Mouse (Mus musculus) ovary, adult 18-20 months (tissue): ENCODE measurements around the gene Phldb1.
"Not testable (repeated sequence)": the region's sequence is repeated elsewhere in the genome, so short reads cannot be mapped to it uniquely, and the experiment has no call there.

Source experiments
- DNase-seq: peaks from one replicate; pipeline ENCODE4 v3.0.0; 2022; ENCODE audit warnings: low spot score, mixed read lengths

The Phldb1 gene

GRCm38 (mm10) chr9:44652027-44652426 lies 83.0 kb downstream of the Phldb1 start:
- DNase-seq: no peak

GRCm38 (mm10) chr9:44648881-44649281 lies 86.1 kb downstream of the Phldb1 start:
- no peak for DNase-seq

- no peak for DNase-seq
These were observed 87.3 kb downstream of the Phldb1 start for GRCm38 (mm10) chr9:44647656-44648055.

- DNase-seq: no peak
These were observed 88.0 kb downstream of the Phldb1 start for GRCm38 (mm10) chr9:44647026-44647425.

- DNase-seq: no peak
These were observed 88.6 kb downstream of the Phldb1 start for GRCm38 (mm10) chr9:44646366-44646765.

GRCm38 (mm10) chr9:44645924-44646323 lies 89.1 kb downstream of the Phldb1 start:
- no peak for DNase-seq

- DNase-seq: no peak
These were observed 89.5 kb downstream of the Phldb1 start for GRCm38 (mm10) chr9:44645481-44645880.

- DNase-seq: no peak
These were observed 90.8 kb downstream of the Phldb1 start for GRCm38 (mm10) chr9:44644186-44644585.

- DNase-seq: no peak
These were observed 91.9 kb downstream of the Phldb1 start for GRCm38 (mm10) chr9:44643103-44643502.

- DNase-seq: no peak
These were observed 93.4 kb downstream of the Phldb1 start for GRCm38 (mm10) chr9:44641616-44642015.

GRCm38 (mm10) chr9:44640646-44641357 lies 94.2 kb downstream of the Phldb1 start:
- DNase-seq: no peak

GRCm38 (mm10) chr9:44640028-44640427 lies 95.0 kb downstream of the Phldb1 start:
- not testable (repeated sequence) for DNase-seq

- not testable (repeated sequence) for DNase-seq
These were observed 96.3 kb downstream of the Phldb1 start for GRCm38 (mm10) chr9:44638726-44639125.

- no peak for DNase-seq
These were observed 97.3 kb downstream of the Phldb1 start for GRCm38 (mm10) chr9:44637551-44638169.
